Mouse (Mus musculus) thymus, adult 2 months (tissue): ENCODE data around the gene Slc35b2.

ENCODE experiments used
- CTCF ChIP-seq: fragments of 200-500 bp; IDR thresholded peaks from 2 replicates; pipeline ENCODE4 v1.5.1; 2012; ENCODE audit warnings: mild to moderate bottlenecking, control low read depth, low read length, moderate library complexity, borderline replicate concordance; ENCODE audit not compliant: control insufficient read depth, poor library complexity, insufficient read depth; ENCODE audit errors: extremely low read depth
- POLR2A ChIP-seq: fragments of 200-500 bp; IDR thresholded peaks from 2 replicates; pipeline ENCODE4 v1.6.1; 2012; ENCODE audit warnings: mild to moderate bottlenecking, low read length, control low read depth, moderate library complexity; ENCODE audit not compliant: control insufficient read depth, poor library complexity, insufficient read depth; ENCODE audit errors: extremely low read depth

- TF ChIP-seq POLR2A (no peak), CTCF (no peak)
Measured at GRCm38 (mm10) chr17:45598891-45599290, 35.2 kb downstream of the Slc35b2 start.
